Mouse (Mus musculus) hindbrain, embryonic 14.5 days (tissue): ENCODE data around the gene Vps37b. TPM values are rescaled to one million over a fixed set of nuclear protein-coding genes. Genes with fewer than 3 reads are reported as not detected.

Experiments
- ATAC-seq: fragments of 200-750 bp; cut with Nextera tagmentation; 2 replicates; pipeline ENCODE4 v1.8.0; 2017; ENCODE audit warnings: moderate number of reproducible peaks, mild to moderate bottlenecking, moderate TSS enrichment, moderate library complexity; ENCODE audit not compliant: low FRiP score
- DNase-seq: peaks from one replicate; pipeline ENCODE4 v3.0.0-alpha.2; 2015; ENCODE audit warnings: low spot score
- H3K27ac ChIP-seq: fragments of 300-500 bp; sonication (generic); 2 replicates; pipeline ENCODE4 v1.5.1; 2014; ENCODE audit warnings: mild to moderate bottlenecking, moderate library complexity
- H3K27me3 ChIP-seq: fragments of 300-500 bp; sonication (generic); 2 replicates; pipeline ENCODE4 v1.6.1; 2014; ENCODE audit warnings: mild to moderate bottlenecking, low read length, mixed read lengths; ENCODE audit not compliant: control insufficient read depth, insufficient read depth
- H3K36me3 ChIP-seq: fragments of 300-500 bp; sonication (generic); replicated peaks from 2 replicates; pipeline ENCODE4 v1.6.1; 2014; ENCODE audit not compliant: control insufficient read depth, insufficient read depth
- H3K4me1 ChIP-seq: fragments of 300-500 bp; sonication (generic); replicated peaks from 2 replicates; pipeline ENCODE4 v1.6.1; 2014; ENCODE audit warnings: antibody characterized with exemption, low read length, mixed read lengths; ENCODE audit not compliant: control insufficient read depth, insufficient read depth
- H3K4me2 ChIP-seq: fragments of 300-500 bp; sonication (generic); replicated peaks from 2 replicates; pipeline ENCODE4 v1.6.1; 2014; ENCODE audit warnings: mild to moderate bottlenecking, moderate library complexity
- H3K4me3 ChIP-seq: fragments of 300-500 bp; sonication (generic); replicated peaks from 2 replicates; pipeline ENCODE4 v1.5.1; 2014; ENCODE audit warnings: mild to moderate bottlenecking, low read length
- H3K9ac ChIP-seq: fragments of 300-500 bp; sonication (generic); 2 replicates; pipeline ENCODE4 v1.6.1; 2014
- H3K9me3 ChIP-seq: fragments of 300-500 bp; sonication (generic); 2 replicates; pipeline ENCODE4 v1.6.1; 2016; ENCODE audit warnings: low read length; ENCODE audit not compliant: control insufficient read depth
- WGBS: fragments of 180-500 bp; shearing (Covaris S2); extraction: QIAGEN DNeasy Blood & Tissue Kit; methylation state at CpG from one replicate; pipeline ENCODE4 v1.1.7; 2014; 5-methylcytosine and 5-hydroxymethylcytosine counted together
- polyA plus RNA-seq: library from polyadenylated mRNA; unstranded; fragments of >200 nt; fragmentation: Nextera tagmentation; extraction: Ambion mirVana; gene quantifications from 2 replicates; pipeline ENCODE4 v1.2.1, GENCODE M21; 2014

Gene Vps37b
- polyA plus RNA-seq, 1 experiment from 2014 or later = 59.5 TPM

DNA sequence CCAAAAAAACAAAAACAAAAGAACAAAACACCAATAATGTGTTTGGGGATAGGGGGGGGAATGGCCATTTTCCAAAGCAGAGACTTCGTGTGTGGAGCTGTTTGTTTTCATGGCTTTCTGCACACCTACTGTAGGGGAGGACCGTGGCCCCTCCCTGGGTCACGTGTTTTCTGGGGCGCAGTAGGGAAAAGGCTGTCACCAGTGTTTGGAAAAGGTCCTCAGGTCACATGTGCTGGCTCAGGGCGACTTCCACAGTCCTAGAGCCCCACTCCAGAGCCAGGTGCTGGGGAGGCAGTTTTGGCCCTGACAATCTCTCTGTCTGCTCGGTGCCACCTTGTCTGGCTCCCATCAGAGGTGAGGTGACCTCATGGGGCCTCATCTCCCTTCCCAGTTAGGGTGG is 36.7 kb downstream of the Vps37b start:
- Histone ChIP-seq H3K27ac (no peak overlapping the region), H3K4me2 (no peak overlapping the region), H3K27me3 (no peaks in the 10 kb centered on the region; the same call in 1 of the 2 replicates), H3K4me3 (no peak overlapping the region), H3K36me3 (peaks cover 7% of the 10 kb centered on the region; the same call in 1 of the 2 replicates), H3K4me1 (no peaks in the 10 kb centered on the region; the same call in 1 of the 2 replicates), H3K9ac (no peak overlapping the region), H3K9me3 (no peaks in the 10 kb centered on the region)
- DNase-seq (no peak), ATAC-seq (no peak)
- 91% methylated on average over 6 of the region's 6 CpGs for WGBS

DNA sequence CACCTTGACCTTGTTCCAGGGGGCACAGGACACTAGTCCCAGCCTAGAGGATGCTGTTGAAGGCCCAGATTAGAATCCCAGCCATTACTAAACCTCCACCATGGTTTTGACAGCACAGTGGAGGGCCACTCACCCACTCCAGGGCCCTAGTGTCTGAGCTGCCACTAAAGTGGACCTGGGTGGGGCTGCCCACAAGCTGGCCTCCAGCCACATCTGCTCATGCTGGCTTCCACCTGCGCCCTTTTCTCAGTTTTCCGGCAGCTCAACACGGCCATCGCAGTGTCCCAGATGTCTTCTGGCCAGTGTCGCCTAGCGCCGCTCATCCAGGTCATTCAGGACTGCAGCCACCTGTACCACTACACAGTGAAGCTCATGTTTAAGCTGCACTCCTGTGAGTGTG is 37.6 kb downstream of the Vps37b start:
- WGBS = 87% methylated on average over 7 of the region's 7 CpGs

DNA sequence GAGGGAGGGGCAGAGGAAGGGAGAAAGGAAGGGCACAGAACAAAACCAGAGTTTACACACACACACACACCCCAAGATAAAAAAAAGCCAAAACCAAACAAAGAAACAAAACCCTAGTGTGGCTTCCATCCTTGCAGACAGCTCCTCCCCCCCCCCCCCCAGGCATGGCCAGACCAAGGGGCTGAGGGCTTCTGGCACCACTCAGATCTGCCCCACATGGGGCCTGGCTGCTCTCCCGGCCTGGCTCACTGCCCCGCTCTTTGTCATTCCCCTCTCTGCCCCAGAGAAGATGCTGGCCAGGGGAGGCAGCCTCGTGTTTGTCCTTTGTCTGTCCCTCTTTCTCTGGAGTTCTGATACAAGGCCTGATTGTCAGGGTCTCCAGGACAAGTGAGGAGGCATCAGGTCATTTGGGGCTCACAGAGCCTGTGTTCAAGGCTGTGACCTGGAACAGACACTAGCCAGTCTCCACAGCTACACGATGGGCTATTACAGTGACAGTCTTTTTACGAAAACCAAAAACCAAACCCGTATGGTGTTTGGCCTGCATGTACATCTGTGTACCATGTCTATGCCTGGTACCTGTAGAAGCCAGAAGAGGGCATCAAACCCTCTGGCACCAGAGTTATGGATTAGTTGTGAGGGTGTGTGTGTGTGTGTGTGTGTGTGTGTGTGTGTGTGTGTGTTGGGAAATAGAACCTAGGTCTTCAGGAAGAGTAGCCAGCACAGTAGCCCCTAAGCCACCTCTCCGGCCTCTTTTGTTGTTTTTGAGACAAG is 38.6 kb downstream of the Vps37b start:
- Histone ChIP-seq H3K4me3 (no peak overlapping the region), H3K9ac (no peak overlapping the region), H3K4me2 (no peak overlapping the region), H3K27ac (peak overlapping the region; percentile 66), H3K27me3 (no peaks in the 10 kb centered on the region; the same call in 1 of the 2 replicates), H3K9me3 (no peaks in the 10 kb centered on the region), H3K4me1 (peaks cover 5% of the 10 kb centered on the region; the same call in 1 of the 2 replicates), H3K36me3 (peaks cover 7% of the 10 kb centered on the region; the same call in 1 of the 2 replicates)
- 37% methylated on average over 7 of the region's 7 CpGs for WGBS
- ATAC-seq = peak; percentile 84
- peak; percentile 79 for DNase-seq

More for the DNA sequence above, 37.6 kb downstream of the Vps37b start:
- H3K4me2 ChIP-seq = no peak overlapping the region
- H3K27me3 ChIP-seq = no peaks in the 10 kb centered on the region; the same call in 1 of the 2 replicates
- ATAC-seq (no peak), DNase-seq (no peak)
- H3K36me3 ChIP-seq = peaks cover 7% of the 10 kb centered on the region; the same call in 1 of the 2 replicates
- no peak overlapping the region for H3K4me3 ChIP-seq
- no peaks in the 10 kb centered on the region for H3K9me3 ChIP-seq
- H3K4me1 ChIP-seq = peaks cover 5% of the 10 kb centered on the region; the same call in 1 of the 2 replicates
- H3K27ac ChIP-seq = no peak overlapping the region
- no peak overlapping the region for H3K9ac ChIP-seq

DNA sequence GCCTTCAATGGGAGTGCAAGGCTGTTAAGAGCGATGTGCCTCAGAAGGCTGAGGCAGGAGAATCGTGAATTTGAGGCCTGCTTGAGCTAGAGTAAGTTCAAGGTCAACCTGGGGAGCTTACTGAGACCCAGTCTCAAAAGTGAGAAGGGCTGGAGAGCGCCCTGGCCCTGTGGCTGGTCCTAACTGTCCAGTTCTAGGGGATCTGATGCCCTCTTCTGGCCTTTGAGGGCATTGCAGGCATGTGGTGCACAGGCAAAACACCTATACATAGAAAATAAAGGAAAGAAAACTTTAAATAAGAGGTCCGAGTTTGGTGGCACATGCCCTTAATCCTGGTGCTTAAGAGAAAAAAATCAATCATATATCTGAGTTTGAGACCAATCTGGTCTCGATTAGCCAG is 39.3 kb downstream of the Vps37b start:
- WGBS = 36% methylated on average over 5 of the region's 5 CpGs
- peak; percentile 84 for DNase-seq
- peak overlapping the region; percentile 66; the same call in 1 of the 2 replicates for H3K27ac ChIP-seq

DNA sequence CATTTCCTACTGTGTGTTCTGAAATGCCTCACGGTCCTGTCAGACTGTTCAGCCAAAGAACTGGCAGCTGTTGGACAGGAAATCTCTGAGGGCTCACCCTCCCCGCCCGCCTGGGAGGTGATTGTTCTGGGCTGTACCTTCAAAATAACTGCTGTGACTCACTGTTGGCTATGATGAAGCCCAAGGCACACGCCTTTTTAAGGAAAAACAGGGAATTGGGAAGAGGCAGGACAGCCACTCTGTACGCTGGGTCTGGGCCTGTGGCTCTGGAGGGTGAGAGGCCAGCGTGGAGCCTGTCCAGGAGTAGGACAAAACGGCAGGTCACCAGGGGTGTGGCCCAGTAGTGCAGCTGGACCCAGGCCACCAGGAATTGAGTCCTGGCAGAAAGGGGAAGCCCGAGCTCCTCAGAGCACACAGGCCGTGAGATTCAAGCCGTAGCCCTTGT is 39.9 kb downstream of the Vps37b start:
- Histone ChIP-seq H3K4me3 (no peak overlapping the region), H3K36me3 (no peaks in the 10 kb centered on the region; the same call in 1 of the 2 replicates), H3K4me2 (no peak overlapping the region), H3K9ac (no peak overlapping the region), H3K27ac (no peak overlapping the region), H3K4me1 (peaks cover 5% of the 10 kb centered on the region; the same call in 1 of the 2 replicates), H3K27me3 (no peaks in the 10 kb centered on the region; the same call in 1 of the 2 replicates), H3K9me3 (no peaks in the 10 kb centered on the region)
- ATAC-seq (no peak), DNase-seq (no peak)
- WGBS = 72% methylated on average over 10 of the region's 10 CpGs

More for the DNA sequence above, 39.3 kb downstream of the Vps37b start:
- Histone ChIP-seq H3K4me2 (no peak overlapping the region), H3K4me1 (peaks cover 5% of the 10 kb centered on the region; the same call in 1 of the 2 replicates), H3K4me3 (no peak overlapping the region), H3K27me3 (no peaks in the 10 kb centered on the region; the same call in 1 of the 2 replicates), H3K36me3 (peaks cover 4% of the 10 kb centered on the region; the same call in 1 of the 2 replicates), H3K9me3 (no peaks in the 10 kb centered on the region), H3K9ac (no peak overlapping the region)
- 0 out of 2 replicates have a peak, but pooled peaks have one; percentile 42 for ATAC-seq

DNA sequence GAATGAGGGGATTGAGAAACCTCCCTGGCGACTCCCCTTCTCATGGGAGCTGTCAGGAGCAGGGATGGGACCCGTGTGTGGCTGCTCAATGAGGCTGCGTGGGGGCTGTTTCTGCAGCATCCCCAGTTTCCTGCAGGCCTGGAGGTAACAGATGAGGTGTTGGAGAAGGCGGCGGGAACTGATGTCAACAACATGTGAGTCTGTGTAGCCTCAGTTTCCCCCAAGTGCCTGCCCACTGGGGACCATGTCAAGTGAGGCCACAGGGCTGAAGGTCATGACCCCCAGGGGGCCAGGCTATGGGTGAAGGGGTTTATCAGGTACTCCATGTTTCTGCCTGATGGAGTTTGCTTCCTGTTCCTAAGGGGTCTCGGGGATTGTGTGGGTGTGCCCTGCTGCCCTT is 40.7 kb downstream of the Vps37b start:
- Histone ChIP-seq H3K27me3 (no peaks in the 10 kb centered on the region; the same call in 1 of the 2 replicates), H3K9me3 (no peaks in the 10 kb centered on the region), H3K4me1 (peaks cover 5% of the 10 kb centered on the region; the same call in 1 of the 2 replicates), H3K27ac (no peak overlapping the region), H3K36me3 (no peaks in the 10 kb centered on the region; the same call in 1 of the 2 replicates), H3K4me3 (no peak overlapping the region), H3K9ac (no peak overlapping the region), H3K4me2 (no peak overlapping the region)
- 83% methylated on average over 6 of the region's 6 CpGs for WGBS
- DNase-seq (no peak), ATAC-seq (no peak)

DNA sequence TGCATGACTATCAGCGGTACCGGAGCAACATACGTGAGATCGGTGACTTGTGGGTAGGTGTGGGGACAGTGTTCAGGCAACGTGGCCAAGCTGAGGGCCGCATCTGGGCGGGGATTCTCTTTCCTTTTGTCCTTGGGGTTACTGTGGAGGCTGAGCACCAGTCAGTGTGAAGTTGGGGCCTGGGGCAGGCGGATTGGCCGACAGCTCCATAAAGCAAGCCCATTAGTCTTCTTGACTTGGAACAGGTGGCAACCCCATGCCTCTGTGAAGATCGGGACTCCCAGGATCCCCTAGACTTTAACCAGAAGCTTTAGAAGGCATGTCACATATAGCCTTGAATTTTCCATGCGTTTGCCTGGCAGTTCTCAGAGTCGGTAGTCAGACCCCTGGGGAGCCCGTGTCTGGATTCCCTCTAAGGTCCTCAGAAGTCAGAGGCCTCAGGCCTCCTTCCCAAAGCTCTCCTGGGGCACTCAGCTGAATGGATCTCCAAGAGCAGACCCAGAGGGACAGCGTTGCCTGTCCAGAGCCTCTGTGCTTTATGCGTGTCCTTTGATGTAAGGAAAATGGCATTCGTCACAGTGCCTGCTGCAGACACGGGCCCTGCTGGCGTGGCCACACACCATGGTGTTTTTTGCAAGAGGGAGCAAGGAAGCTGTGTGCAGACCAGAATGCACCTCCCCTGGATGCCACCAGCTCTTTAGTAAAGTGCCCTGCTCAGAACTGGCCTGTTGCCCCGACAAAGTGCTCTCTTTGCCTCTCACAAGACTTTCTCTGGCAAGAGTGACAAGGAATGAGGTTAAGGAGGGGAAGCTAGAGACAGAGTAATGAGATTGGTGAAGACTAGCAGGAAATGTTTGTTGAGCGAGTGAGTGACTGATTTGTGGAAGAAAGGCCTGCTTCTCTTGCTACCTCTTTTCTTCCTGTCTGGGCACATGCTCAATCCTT is 41.9 kb downstream of the Vps37b start:
- H3K36me3 ChIP-seq = no peaks in the 10 kb centered on the region; the same call in 1 of the 2 replicates
- H3K9ac ChIP-seq = no peak overlapping the region
- H3K4me2 ChIP-seq = no peak overlapping the region
- H3K27ac ChIP-seq = no peak overlapping the region
- H3K9me3 ChIP-seq = no peaks in the 10 kb centered on the region
- no peak for ATAC-seq
- peaks cover 5% of the 10 kb centered on the region; the same call in 1 of the 2 replicates for H3K4me1 ChIP-seq
- H3K4me3 ChIP-seq = no peak overlapping the region
- 38% methylated on average over 20 of the region's 20 CpGs for WGBS
- no peak for DNase-seq
- no peaks in the 10 kb centered on the region; the same call in 1 of the 2 replicates for H3K27me3 ChIP-seq

DNA sequence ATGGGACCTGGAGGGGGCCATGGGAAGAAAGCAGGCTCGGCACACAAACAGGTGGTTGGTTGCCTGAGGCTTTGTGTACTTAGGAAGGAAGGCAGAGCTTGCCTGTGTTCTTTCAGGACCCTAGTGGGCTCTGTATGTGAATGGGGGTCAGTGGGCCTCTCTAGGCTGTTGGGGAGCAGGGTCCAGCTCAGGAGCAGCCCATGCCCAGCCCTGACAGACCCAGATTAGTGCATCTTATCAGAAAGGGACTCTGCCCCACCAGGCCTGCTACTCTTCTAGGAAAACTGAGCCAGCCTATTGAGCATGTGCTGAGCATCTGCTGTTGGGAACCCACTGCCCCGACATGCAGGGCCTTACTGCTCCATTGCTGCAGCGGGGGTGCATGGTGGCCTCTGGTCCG is 44.6 kb downstream of the Vps37b start:
- DNase-seq = no peak
- H3K9me3 ChIP-seq = no peaks in the 10 kb centered on the region
- no peak overlapping the region for H3K27ac ChIP-seq
- H3K36me3 ChIP-seq = no peaks in the 10 kb centered on the region; the same call in 1 of the 2 replicates
- H3K9ac ChIP-seq = no peak overlapping the region
- no peak overlapping the region for H3K4me3 ChIP-seq
- 82% methylated on average over 4 of the region's 4 CpGs for WGBS
- no peak overlapping the region for H3K4me2 ChIP-seq
- ATAC-seq = no peak
- no peaks in the 10 kb centered on the region; the same call in 1 of the 2 replicates for H3K27me3 ChIP-seq
- peaks cover 5% of the 10 kb centered on the region; the same call in 1 of the 2 replicates for H3K4me1 ChIP-seq
